Mouse (Mus musculus): Measurements from ENCODE around the gene Eya3.

DNA sequence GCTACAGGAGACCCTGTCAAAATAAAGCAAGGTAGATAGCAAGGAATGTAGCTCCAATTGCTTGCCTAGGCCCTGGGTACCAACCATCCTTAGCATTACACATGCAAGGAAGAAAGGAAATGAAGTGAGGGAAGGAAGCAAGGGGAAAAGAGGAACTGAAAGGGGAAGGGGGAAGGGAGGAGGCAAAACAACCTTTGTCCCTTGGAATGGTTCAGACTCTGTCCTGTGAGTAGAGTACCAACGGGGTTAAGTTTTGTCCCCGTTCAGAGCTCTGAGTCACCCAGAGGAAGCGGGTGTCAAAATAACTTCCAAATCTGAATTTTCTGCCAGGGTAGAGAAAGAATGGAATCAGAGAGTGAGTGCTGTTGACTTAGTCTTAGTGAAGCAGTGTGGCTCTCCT lies 121.5 kb downstream of the Eya3 start:
- TF ChIP-seq CTCF (IDR thresholded peaks at IDR 0.05; ENCODE audit: low read depth) = no peak
- no peak for TF ChIP-seq EP300 (IDR thresholded peaks at IDR 0.05; ENCODE audit: low read depth)

Data from liver, embryonic 14.5 days (tissue).